Mouse (Mus musculus): ENCODE measurements around the gene Plcl2.

DNA sequence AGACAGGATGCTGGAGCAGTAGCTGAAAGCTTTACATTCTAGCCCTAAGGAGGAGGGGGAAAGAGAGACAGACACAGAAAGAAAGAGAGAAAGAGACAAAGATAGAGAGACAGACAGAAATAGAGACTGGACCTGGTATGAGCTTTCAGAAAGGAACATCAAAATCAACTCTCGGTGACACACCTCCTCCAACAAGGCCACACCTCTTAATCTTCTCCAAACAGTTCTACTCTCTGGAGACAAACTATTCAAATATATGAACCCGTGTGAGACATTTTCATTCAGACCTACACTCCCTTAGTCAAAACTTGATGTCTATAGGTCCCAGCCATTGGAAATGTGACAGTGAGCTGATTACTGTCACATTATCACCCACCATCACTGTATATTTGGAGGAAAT lies 41.8 kb upstream of the Plcl2 start:
- TF ChIP-seq CTCF (IDR thresholded peaks at IDR 0.05; ENCODE audit: borderline replicate concordance, control insufficient read depth, extremely low read depth, insufficient read depth, low read length, poor library complexity) (no peak), POLR2A (IDR thresholded peaks at IDR 0.05; ENCODE audit: control insufficient read depth, extremely low read depth, insufficient read depth, low read length, poor library complexity) (no peak)
